Mouse (Mus musculus) neural tube, embryonic 11.5 days (tissue): Measurements from ENCODE around the gene Fn1. TPM values are rescaled to one million over a fixed set of nuclear protein-coding genes. Genes with fewer than 3 reads are reported as not detected.

ENCODE experiments used
- ATAC-seq: fragments of 200-750 bp; cut with Nextera tagmentation; 2 replicates; pipeline ENCODE4 v1.8.0; 2017; ENCODE audit warnings: moderate number of reproducible peaks, mild to moderate bottlenecking, moderate TSS enrichment, moderate library complexity; ENCODE audit not compliant: insufficient read depth, low FRiP score, low TSS enrichment
- DNase-seq: peaks from one replicate; pipeline ENCODE4 v3.0.0-alpha.2; 2015; ENCODE audit warnings: low spot score
- H3K27ac ChIP-seq: fragments of 300-500 bp; sonication (generic); 2 replicates; pipeline ENCODE4 v1.5.1; 2014; ENCODE audit warnings: low read depth, mild to moderate bottlenecking, low read length
- H3K27me3 ChIP-seq: fragments of 300-500 bp; sonication (generic); 2 replicates; pipeline ENCODE4 v1.6.1; 2014; ENCODE audit warnings: mild to moderate bottlenecking, low read length, mixed read lengths; ENCODE audit not compliant: control insufficient read depth, insufficient read depth
- H3K36me3 ChIP-seq: fragments of 300-500 bp; sonication (generic); 2 replicates; pipeline ENCODE4 v1.6.1; 2014; ENCODE audit warnings: mild to moderate bottlenecking, low read length, moderate library complexity, mixed read lengths; ENCODE audit not compliant: control insufficient read depth, insufficient read depth
- H3K4me1 ChIP-seq: fragments of 300-500 bp; sonication (generic); 2 replicates; pipeline ENCODE4 v1.6.1; 2014; ENCODE audit warnings: low read length, mixed read lengths; ENCODE audit not compliant: control insufficient read depth, insufficient read depth
- H3K4me2 ChIP-seq: fragments of 300-500 bp; sonication (generic); 2 replicates; pipeline ENCODE4 v1.6.1; 2014; ENCODE audit warnings: low read depth, mild to moderate bottlenecking, moderate library complexity
- H3K4me3 ChIP-seq: fragments of 300-500 bp; sonication (generic); 2 replicates; pipeline ENCODE4 v1.5.1; 2014; ENCODE audit warnings: low read depth, low read length
- H3K9ac ChIP-seq: fragments of 300-500 bp; sonication (generic); 2 replicates; pipeline ENCODE4 v1.6.1; 2014; ENCODE audit warnings: mild to moderate bottlenecking, low read length
- H3K9me3 ChIP-seq: fragments of 300-500 bp; sonication (generic); 2 replicates; pipeline ENCODE4 v1.6.1; 2016; ENCODE audit warnings: low read length; ENCODE audit not compliant: control insufficient read depth
- WGBS: fragments of 180-500 bp; shearing (Covaris S2); extraction: QIAGEN DNeasy Blood & Tissue Kit; methylation state at CpG from one replicate; pipeline ENCODE4 v1.1.7; 2014; 5-methylcytosine and 5-hydroxymethylcytosine counted together
- polyA plus RNA-seq: library from polyadenylated mRNA; unstranded; fragments of >200 nt; fragmentation: Nextera tagmentation; extraction: Ambion mirVana; gene quantifications from 2 replicates; pipeline ENCODE4 v1.2.1, GENCODE M21; 2014

Fn1 gene
- polyA plus RNA-seq, 1 experiment from 2014 or later: 88.1 TPM

DNA sequence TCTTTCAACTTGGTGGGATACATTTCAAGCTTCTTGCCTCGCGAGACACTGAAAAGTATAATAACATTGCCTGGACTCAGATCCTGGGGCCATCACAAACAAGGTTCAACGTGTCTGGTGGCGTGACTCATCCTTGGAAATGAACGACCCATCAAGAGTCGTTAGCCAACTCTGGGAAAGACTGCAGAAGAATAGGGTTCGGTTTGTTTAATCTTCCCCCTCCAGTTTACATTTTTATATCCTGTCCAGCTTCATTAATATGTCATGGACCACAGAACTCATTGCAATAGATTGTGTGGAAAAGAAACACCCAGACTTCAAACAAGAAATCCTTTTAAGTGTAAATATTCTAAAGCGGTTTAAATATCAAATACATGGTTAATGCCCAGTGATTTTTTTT lies 22.8 kb downstream of the Fn1 start:
- 90% methylated on average over 8 of the region's 8 CpGs for WGBS
- H3K36me3 ChIP-seq: peaks cover 21% of the 10 kb centered on the region
- no peak overlapping the region for H3K9ac ChIP-seq
- no peak for DNase-seq
- no peak overlapping the region for H3K4me2 ChIP-seq
- H3K27me3 ChIP-seq: no peaks in the 10 kb centered on the region
- no peak overlapping the region for H3K4me3 ChIP-seq
- no peaks in the 10 kb centered on the region for H3K4me1 ChIP-seq
- ATAC-seq: no peak
- no peaks in the 10 kb centered on the region for H3K9me3 ChIP-seq
- H3K27ac ChIP-seq: no peak overlapping the region

DNA sequence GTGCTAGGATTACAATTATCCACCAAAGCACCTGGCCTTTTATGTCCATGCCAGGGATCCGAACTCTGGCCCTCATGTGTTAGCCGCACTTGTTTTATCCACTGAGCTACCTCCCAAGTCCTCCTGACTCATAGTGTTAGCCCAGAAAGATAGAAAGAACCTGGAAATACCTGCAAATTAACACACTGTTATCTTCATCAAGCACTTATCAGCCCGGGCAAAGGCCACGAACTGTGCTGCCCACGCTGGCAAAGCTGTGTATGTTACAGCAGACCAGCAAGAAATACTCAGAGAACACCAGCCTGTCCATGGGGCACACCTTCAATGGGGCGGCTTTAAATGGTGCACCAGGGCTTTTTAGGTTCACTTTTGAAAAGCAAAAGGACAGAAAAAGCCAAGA lies 29.4 kb downstream of the Fn1 start:
- WGBS: 93% methylated on average over 6 of the region's 6 CpGs
- H3K4me1 ChIP-seq: no peaks in the 10 kb centered on the region
- H3K9ac ChIP-seq: no peak overlapping the region
- H3K27me3 ChIP-seq: no peaks in the 10 kb centered on the region
- ATAC-seq: no peak
- no peak overlapping the region for H3K27ac ChIP-seq
- H3K9me3 ChIP-seq: no peaks in the 10 kb centered on the region
- H3K36me3 ChIP-seq: peaks cover 16% of the 10 kb centered on the region
- no peak overlapping the region for H3K4me3 ChIP-seq
- no peak for DNase-seq
- no peak overlapping the region for H3K4me2 ChIP-seq

DNA sequence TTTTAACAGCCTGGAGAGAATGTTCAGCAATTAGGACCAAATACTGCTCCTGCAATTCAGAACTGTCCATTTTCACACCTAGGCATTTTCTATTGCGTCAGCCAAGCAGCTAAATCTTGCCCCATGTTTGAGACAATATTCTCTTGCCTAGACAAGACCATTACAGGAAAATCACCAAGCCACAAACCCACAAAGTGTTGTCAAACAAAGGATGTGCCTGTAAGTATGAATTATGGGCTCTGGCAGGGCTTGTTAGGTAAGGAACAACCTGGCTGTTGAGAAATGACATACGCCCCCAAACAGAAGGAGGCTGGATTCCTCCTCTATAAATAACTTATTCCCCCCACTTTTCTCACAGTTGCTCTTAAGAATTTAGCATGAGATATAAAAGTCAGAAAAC lies 31.5 kb downstream of the Fn1 start:
- Histone ChIP-seq H3K4me1 (no peaks in the 10 kb centered on the region), H3K27me3 (no peaks in the 10 kb centered on the region), H3K4me2 (no peak overlapping the region), H3K27ac (no peak overlapping the region), H3K9me3 (no peaks in the 10 kb centered on the region), H3K9ac (no peak overlapping the region), H3K36me3 (peaks cover 10% of the 10 kb centered on the region), H3K4me3 (no peak overlapping the region)
- no peak for DNase-seq
- 98% methylated on average over 2 of the region's 2 CpGs for WGBS
- ATAC-seq: no peak

DNA sequence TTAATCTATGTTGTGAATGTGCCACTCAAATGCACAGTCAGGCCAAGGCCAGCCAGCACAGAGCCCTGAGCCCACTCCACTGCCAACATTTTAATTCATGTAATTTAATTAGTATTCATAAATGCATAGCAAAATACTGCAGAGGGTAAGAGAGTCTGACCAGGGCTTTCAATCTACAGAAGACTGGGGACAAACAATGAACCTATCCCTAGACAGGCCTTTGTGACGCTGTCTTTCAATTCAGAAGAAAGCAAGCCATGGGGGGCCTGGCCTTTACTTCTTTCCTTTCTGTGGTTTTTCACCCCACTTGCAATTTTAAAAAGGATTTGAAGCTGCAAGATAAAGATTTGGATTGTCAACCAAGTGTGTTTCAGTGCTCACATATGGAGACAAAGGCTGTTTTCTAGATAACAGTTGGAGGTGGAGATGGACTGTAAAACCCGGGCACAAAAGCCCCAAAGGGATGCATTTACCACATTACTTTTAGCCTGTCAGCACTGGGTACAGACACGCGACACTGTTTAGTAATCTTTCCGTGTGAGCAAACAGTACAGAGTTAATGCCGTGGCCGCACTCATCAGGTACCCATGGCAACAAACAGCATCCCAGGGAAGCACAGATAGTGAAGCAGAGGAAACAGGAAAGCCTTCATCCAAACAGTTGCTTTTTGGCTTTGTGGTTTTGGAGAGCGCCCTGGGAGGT lies 38.3 kb downstream of the Fn1 start:
- peak; percentile 86 for ATAC-seq
- Histone ChIP-seq H3K4me3 (no peak overlapping the region), H3K4me1 (peaks cover 8% of the 10 kb centered on the region; the same call in 1 of the 2 replicates), H3K27ac (no peak overlapping the region), H3K9me3 (no peaks in the 10 kb centered on the region), H3K36me3 (peaks cover 20% of the 10 kb centered on the region), H3K4me2 (no peak overlapping the region), H3K27me3 (no peaks in the 10 kb centered on the region), H3K9ac (no peak overlapping the region)
- 53% methylated on average over 8 of the region's 8 CpGs for WGBS
- peak; percentile 59 for DNase-seq

DNA sequence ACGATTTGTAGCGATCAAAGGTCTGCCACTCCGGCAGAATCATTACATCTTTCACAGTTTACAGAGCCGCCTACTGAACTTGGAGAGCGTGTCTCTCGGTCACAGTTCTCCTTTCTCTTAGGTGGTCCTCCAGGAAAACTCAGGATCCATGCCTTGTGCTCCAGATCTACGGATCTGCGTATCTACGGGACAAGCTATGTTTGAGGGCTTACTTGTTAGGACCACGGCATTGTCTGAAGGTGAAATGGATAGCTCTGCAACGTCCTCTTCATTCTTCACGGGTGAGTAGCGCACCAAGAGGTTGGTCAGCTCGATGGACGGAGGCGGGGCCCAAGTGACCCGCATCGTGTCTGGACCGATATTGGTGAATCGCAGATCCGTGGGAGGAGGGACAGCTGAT lies 40.7 kb downstream of the Fn1 start:
- Histone ChIP-seq H3K4me1 (peaks cover 8% of the 10 kb centered on the region; the same call in 1 of the 2 replicates), H3K9ac (no peak overlapping the region), H3K27me3 (no peaks in the 10 kb centered on the region), H3K27ac (no peak overlapping the region), H3K4me2 (no peak overlapping the region), H3K9me3 (no peaks in the 10 kb centered on the region), H3K36me3 (peaks cover 24% of the 10 kb centered on the region), H3K4me3 (no peak overlapping the region)
- DNase-seq (no peak), ATAC-seq (no peak)
- WGBS: 96% methylated on average over 21 of the region's 21 CpGs

DNA sequence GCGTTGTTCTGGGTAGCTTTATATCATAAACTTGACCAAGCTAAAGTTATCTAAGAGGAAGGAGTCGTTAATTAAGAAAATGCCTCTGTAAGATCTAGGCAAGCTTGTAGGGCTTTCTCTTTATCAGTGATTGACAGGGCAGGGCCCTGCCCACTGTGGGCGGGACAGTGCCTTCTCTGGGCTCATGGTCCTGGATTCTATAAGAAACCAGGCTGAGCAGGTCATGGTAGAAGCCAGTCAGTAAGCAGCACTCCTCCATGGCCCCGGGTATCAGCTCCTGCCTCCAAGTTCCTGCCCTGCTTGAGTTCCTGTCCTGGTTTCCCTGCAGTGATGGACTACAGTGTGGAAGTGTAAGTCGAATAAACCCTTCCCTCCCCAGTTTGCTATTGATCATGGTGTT lies 43.1 kb downstream of the Fn1 start:
- Histone ChIP-seq H3K4me2 (no peak overlapping the region), H3K36me3 (peaks cover 28% of the 10 kb centered on the region), H3K9ac (no peak overlapping the region), H3K4me3 (no peak overlapping the region), H3K27me3 (no peaks in the 10 kb centered on the region), H3K9me3 (no peaks in the 10 kb centered on the region), H3K4me1 (peaks cover 3% of the 10 kb centered on the region; the same call in 1 of the 2 replicates), H3K27ac (no peak overlapping the region)
- WGBS: 92% methylated on average over 5 of the region's 5 CpGs
- DNase-seq: no peak
- ATAC-seq: no peak

DNA sequence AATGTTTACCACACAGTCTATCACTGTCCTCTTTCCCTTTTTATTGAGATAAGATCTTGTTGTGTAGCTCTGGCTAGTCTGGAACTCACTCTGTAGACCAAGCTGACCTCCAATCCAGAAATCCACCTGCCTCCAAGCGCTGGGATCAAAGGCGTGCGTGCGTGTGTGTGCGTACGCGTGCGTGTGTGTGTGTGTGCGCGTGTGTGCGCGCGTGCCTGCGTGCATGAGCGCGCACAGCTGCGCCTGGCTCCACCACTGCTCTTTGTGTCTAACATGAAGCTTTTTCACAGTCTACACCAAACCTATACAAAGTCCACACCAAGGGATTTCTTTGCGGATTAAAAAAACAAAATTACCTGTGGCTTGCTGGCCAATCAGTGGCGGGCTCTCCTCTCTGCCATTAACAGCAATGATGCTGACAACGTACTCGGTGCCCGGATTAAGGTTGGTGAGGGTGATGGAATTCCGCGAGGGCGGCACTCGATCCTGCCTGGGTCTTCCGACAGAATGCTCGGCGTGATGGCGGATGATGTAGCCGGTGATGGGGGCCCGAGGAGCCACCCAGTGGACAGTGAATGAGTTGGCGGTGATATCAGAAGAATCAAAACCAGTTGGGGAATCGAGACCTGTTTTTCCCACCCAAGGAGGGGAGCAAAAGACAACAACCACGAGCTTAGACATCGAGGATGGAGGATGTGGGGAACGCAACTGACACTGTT lies 43.8 kb downstream of the Fn1 start:
- Histone ChIP-seq H3K4me1 (no peaks in the 10 kb centered on the region), H3K27ac (no peak overlapping the region), H3K9ac (no peak overlapping the region), H3K27me3 (no peaks in the 10 kb centered on the region), H3K4me2 (no peak overlapping the region), H3K4me3 (no peak overlapping the region), H3K36me3 (peaks cover 29% of the 10 kb centered on the region), H3K9me3 (no peaks in the 10 kb centered on the region)
- DNase-seq (no peak), ATAC-seq (no peak)
- WGBS: 97% methylated on average over 37 of the region's 37 CpGs

DNA sequence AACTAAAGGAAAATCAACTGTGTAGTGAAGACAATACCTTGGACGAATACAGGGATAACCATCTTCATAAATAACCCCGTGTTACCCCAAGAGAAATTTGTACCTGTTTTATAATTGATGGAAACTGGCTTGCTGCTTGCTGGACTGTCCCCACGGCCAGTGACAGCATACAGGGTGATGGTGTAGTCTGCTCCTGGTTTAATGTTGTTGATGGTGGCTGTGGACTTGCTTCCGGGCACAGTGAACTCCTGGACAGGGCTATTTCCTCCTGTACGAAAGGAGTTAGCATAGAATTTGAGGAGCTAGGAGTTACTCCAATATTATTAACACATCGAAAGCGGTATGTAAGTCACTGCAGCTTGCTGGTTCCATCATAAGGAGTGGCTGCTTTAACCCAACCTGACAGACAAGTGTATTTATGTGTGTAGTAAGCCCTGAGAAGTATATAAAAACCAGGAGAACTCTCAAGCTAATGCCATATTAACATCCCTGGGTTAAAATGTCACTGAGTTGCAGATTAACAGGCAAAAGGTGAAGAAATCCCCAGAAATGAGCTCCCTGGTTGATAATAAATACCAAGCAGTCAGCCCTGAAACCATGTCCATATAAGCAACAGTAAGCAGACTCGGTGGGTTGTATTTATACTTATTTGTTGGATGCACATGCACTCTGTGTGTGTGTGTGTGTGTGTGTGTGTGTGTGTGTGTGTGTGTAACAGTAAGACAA lies 46.2 kb downstream of the Fn1 start:
- no peak for DNase-seq
- ATAC-seq: no peak
- H3K4me2 ChIP-seq: no peak overlapping the region
- 92% methylated on average over 8 of the region's 8 CpGs for WGBS
- no peaks in the 10 kb centered on the region for H3K4me1 ChIP-seq
- H3K9me3 ChIP-seq: no peaks in the 10 kb centered on the region
- H3K4me3 ChIP-seq: no peak overlapping the region
- H3K27ac ChIP-seq: no peak overlapping the region
- no peaks in the 10 kb centered on the region for H3K27me3 ChIP-seq
- no peak overlapping the region for H3K9ac ChIP-seq
- H3K36me3 ChIP-seq: peaks cover 28% of the 10 kb centered on the region
